11 mouse cellular contexts compared by ENCODE assay signal in genomic region chr7:51955424-51956041, GRCm38 (mm10). TPM values are rescaled to one million over a fixed set of nuclear protein-coding genes. Genes with fewer than 3 reads are reported as not detected.
DNase-seq lines count a peak whose midpoint lies in the region; ATAC-seq and TF ChIP-seq lines count a peak whose summit lies in the region.
"Had no signal": no experiment of that assay in that cellular context is flagged by ENCODE, and none has a peak within 500 bp of the region (broad histone marks: within the 10 kb centered on the region; RNA-seq: fewer than 3 reads in every experiment).

No protein-coding gene starts in this region.

- H3K9ac ChIP-seq in heart, embryonic 15.5 days: no peak overlapping the region
- no peak overlapping the region for H3K9ac ChIP-seq in hindbrain, embryonic 15.5 days
- H3K9ac ChIP-seq in neural tube, embryonic 12.5 days: no peak overlapping the region

- TF ChIP-seq CTCF in left cerebral cortex, adult 2 months (IDR thresholded peaks at IDR 0.05): no peak

- H3K36me3 ChIP-seq in heart, embryonic 15.5 days: no peaks in the 10 kb centered on the region
- H3K36me3 ChIP-seq in hindbrain, embryonic 15.5 days: no peaks in the 10 kb centered on the region
- no peaks in the 10 kb centered on the region for H3K36me3 ChIP-seq in neural tube, embryonic 12.5 days

- WGBS in heart, embryonic 15.5 days: 30% methylated on average over 9 of the region's 9 CpGs
- WGBS in hindbrain, embryonic 15.5 days: 46% methylated on average over 9 of the region's 9 CpGs
- 47% methylated on average over 9 of the region's 9 CpGs for WGBS in neural tube, embryonic 12.5 days

- ATAC-seq in heart, embryonic 15.5 days (replicated peaks; ENCODE audit: insufficient number of reproducible peaks, insufficient read depth, low FRiP score, low read depth): peak; percentile 58; the same call in 1 of the 2 replicates
- peak; percentile 42; the same call in 1 of the 2 replicates for ATAC-seq in common myeloid progenitor, adult 5-6 weeks (replicated peaks; ENCODE audit: low read depth, poor library complexity, severe bottlenecking)
- ATAC-seq in hindbrain, embryonic 15.5 days (ENCODE audit: low FRiP score, low read depth): peak; percentile 42
- peak; percentile 58; the same call in 1 of the 2 replicates for ATAC-seq in neural tube, embryonic 12.5 days (ENCODE audit: low FRiP score, low read depth)

- H3K4me1 ChIP-seq in heart, embryonic 15.5 days (replicated peaks): peaks cover 7% of the 10 kb centered on the region; the same call in 1 of the 2 replicates
- peaks cover 7% of the 10 kb centered on the region for H3K4me1 ChIP-seq in hindbrain, embryonic 15.5 days (replicated peaks)
- peaks cover 10% of the 10 kb centered on the region; the same call in 1 of the 2 replicates for H3K4me1 ChIP-seq in neural tube, embryonic 12.5 days

- DNase-seq in heart, adult 8-10 months (ENCODE audit: low spot score): no peak
- DNase-seq in left cerebral cortex, adult 2 months (ENCODE audit: extremely low spot score in 1 of 2, low spot score in 2 of 2): no peak
- no peak for DNase-seq in thymus, postnatal 36 days
- DNase-seq in right cerebral cortex, postnatal 25 days: no peak
- DNase-seq: cerebellum, adult 2 months; thymus, postnatal 14 days had no signal

- H3K27ac ChIP-seq in heart, embryonic 15.5 days: no peak overlapping the region
- H3K27ac ChIP-seq in hindbrain, embryonic 15.5 days (replicated peaks): no peak overlapping the region
- no peak overlapping the region for H3K27ac ChIP-seq in neural tube, embryonic 12.5 days
- H3K27ac ChIP-seq in left cerebral cortex, adult 2 months: no peak overlapping the region

- H3K27me3 ChIP-seq in heart, embryonic 15.5 days: no peaks in the 10 kb centered on the region
- H3K27me3 ChIP-seq in hindbrain, embryonic 15.5 days: no peaks in the 10 kb centered on the region
- H3K27me3 ChIP-seq in neural tube, embryonic 12.5 days (replicated peaks): no peaks in the 10 kb centered on the region

- no peak overlapping the region for H3K4me2 ChIP-seq in heart, embryonic 15.5 days
- no peak overlapping the region for H3K4me2 ChIP-seq in hindbrain, embryonic 15.5 days
- H3K4me2 ChIP-seq in neural tube, embryonic 12.5 days (replicated peaks): no peak overlapping the region

- no peaks in the 10 kb centered on the region for H3K9me3 ChIP-seq in heart, embryonic 15.5 days (replicated peaks)
- H3K9me3 ChIP-seq in hindbrain, embryonic 15.5 days: no peaks in the 10 kb centered on the region
- H3K9me3 ChIP-seq in neural tube, embryonic 12.5 days: no peaks in the 10 kb centered on the region

- H3K4me3 ChIP-seq in heart, embryonic 15.5 days: no peak overlapping the region
- H3K4me3 ChIP-seq in hindbrain, embryonic 15.5 days: no peak overlapping the region
- no peak overlapping the region for H3K4me3 ChIP-seq in neural tube, embryonic 12.5 days
- H3K4me3 ChIP-seq in left cerebral cortex, adult 2 months: no peak overlapping the region

- intact Hi-C loops in left cerebral cortex, adult 2 months (cut with DNase I): no loop called here

RNA-seq across cellular contexts. Expression of gene Svip, which starts 50.3 kb away (rescaled TPM):
- 7.7 and 9.4 TPM in 2 replicates for polyA plus RNA-seq in heart, embryonic 15.5 days (2015; fragmentation: Nextera tagmentation; extraction: Ambion mirVana)
- 10 to 100 TPM; 25.0 to 32.3 (median 28.9) TPM for total RNA-seq in heart, adult 8-10 months (2022)
- total RNA-seq in common myeloid progenitor, adult 5-6 weeks (2017): 20.3 and 27.5 TPM in 2 replicates
- 18.8 and 19.7 TPM in 2 replicates for polyA plus RNA-seq in hindbrain, embryonic 15.5 days (2015; fragmentation: Nextera tagmentation; extraction: Ambion mirVana)
- polyA plus RNA-seq in neural tube, embryonic 12.5 days (2016; fragmentation: Nextera tagmentation; extraction: Ambion mirVana): 23.5 and 24.3 TPM in 2 replicates
- total RNA-seq in left cerebral cortex, adult 2 months (2021): 10 to 100 TPM; 32.0 to 35.1 TPM

RNA-seq across cellular contexts. Expression of gene 1700015G11Rik, which starts 60.0 kb away (rescaled TPM):
- not detected in 2 replicates for polyA plus RNA-seq in heart, embryonic 15.5 days (2015; fragmentation: Nextera tagmentation; extraction: Ambion mirVana)
- not detected for total RNA-seq in heart, adult 8-10 months (2022)
- total RNA-seq in common myeloid progenitor, adult 5-6 weeks (2017): not detected in 2 replicates
- polyA plus RNA-seq in hindbrain, embryonic 15.5 days (2015; fragmentation: Nextera tagmentation; extraction: Ambion mirVana): not detected in 2 replicates
- not detected in 2 replicates for polyA plus RNA-seq in neural tube, embryonic 12.5 days (2016; fragmentation: Nextera tagmentation; extraction: Ambion mirVana)
- total RNA-seq in left cerebral cortex, adult 2 months (2021): not detected
- total RNA-seq: liver, adult 2 months had no signal
- polyA plus RNA-seq: cerebellum, adult 2 months; liver, adult 2 months had no signal
